Comparison of ENCODE assay signal across 8 mouse cellular contexts in the genomic region with DNA sequence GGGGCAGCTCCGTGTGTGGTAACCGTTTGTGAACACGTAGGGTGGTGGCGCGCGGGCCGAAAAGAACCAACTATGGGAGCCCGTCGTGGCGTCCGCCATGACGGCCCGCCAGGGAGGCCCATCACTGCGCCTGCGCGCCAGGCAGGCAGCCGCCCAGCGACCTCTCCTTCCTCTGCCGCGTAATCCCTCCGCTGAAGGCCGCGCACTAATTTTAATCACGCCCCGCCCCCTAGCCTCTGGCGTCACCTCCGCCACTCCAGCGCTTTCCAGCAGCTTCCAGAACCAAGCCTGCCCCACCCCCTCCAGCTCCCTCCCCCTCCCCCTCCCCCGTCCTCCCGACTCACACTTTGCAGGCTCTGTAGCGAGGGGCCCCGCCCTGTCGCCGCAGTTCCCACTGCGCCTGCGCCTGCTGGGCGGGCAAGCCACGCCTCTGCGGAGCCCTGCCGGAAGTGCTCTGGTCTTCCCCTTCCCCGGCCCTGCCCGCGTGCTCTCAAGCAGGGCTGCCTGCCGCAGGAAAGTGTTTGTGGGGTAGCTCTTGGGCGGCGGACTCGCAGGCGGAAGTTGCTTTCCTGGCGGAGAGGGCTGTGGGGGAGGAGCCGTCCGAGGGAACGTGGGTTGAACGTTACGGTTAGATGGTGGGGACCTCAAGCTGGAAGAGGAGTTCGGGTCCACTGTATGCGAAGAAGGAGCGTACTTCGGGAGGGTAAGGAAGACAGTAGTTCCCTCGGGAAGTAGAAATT. TPM values are rescaled to one million over a fixed set of nuclear protein-coding genes. Genes with fewer than 3 reads are reported as not detected.
DNase-seq lines count a peak whose midpoint lies in the region; ATAC-seq and TF ChIP-seq lines count a peak whose summit lies in the region.

A gene (plus strand): TSS at position 247 of the 740 bp plus-strand sequence.
A gene (minus strand): TSS at position 386 of the 740 bp plus-strand sequence.

- H3K36me3 ChIP-seq in ES-Bruce4 (ENCODE audit: control insufficient read depth, insufficient read depth, low read length, poor library complexity, severe bottlenecking): peaks cover 15% of the 10 kb centered on the region
- H3K36me3 ChIP-seq in forebrain, embryonic 13.5 days (ENCODE audit: poor library complexity, severe bottlenecking): peaks cover 8% of the 10 kb centered on the region
- H3K36me3 ChIP-seq in liver, postnatal 0 days (replicated peaks; ENCODE audit: insufficient read depth, low read length): peaks cover 10% of the 10 kb centered on the region; the same call in 1 of the 2 replicates
- no peaks in the 10 kb centered on the region for H3K36me3 ChIP-seq in neural tube, embryonic 14.5 days (ENCODE audit: control insufficient read depth, insufficient read depth, low read length)

- no peak for TF ChIP-seq CTCF in ES-Bruce4 (IDR thresholded peaks at IDR 0.05; ENCODE audit: low read depth, low read length)
- peak; percentile 20 for TF ChIP-seq CTCF in liver, postnatal 0 days (IDR thresholded peaks at IDR 0.05; ENCODE audit: low read depth)

- peak within 1 kb of the TSS; percentile 71 for H3K4me2 ChIP-seq in forebrain, embryonic 13.5 days
- peak within 1 kb of the TSS; percentile 96 for H3K4me2 ChIP-seq in liver, postnatal 0 days (ENCODE audit: low read depth, low read length)
- peak within 1 kb of the TSS; percentile 56 for H3K4me2 ChIP-seq in neural tube, embryonic 14.5 days (ENCODE audit: low read depth, low read length)

- H3K4me3 ChIP-seq in ES-Bruce4 (ENCODE audit: low read depth, low read length): peak within 1 kb of the TSS; percentile 96
- peak within 1 kb of the TSS; percentile 88 for H3K4me3 ChIP-seq in forebrain, embryonic 13.5 days
- H3K4me3 ChIP-seq in liver, postnatal 0 days (ENCODE audit: low read depth, low read length): peak within 1 kb of the TSS; percentile 88
- H3K4me3 ChIP-seq in neural tube, embryonic 14.5 days (ENCODE audit: low read depth, low read length): peak within 1 kb of the TSS; percentile 69

- DNase-seq in heart, postnatal 10 days: peak; percentile 99 to 100
- DNase-seq in large intestine, adult 2 months (ENCODE audit: low read depth, low spot score): peak; percentile 88
- DNase-seq in liver, postnatal 0 days: peak; percentile 100
- peak; percentile 99 for DNase-seq in testis, postnatal 10 days (ENCODE audit: low spot score)

- peak; percentile 87 for TF ChIP-seq POLR2A in ES-Bruce4 (IDR thresholded peaks at IDR 0.05; ENCODE audit: insufficient read depth, low read length)

- peak; percentile 95 for ATAC-seq in cerebellum, adult (ENCODE audit: insufficient number of reproducible peaks, low FRiP score, low TSS enrichment)
- peak; percentile 98 for ATAC-seq in forebrain, embryonic 13.5 days
- peak; percentile 92 for ATAC-seq in liver, postnatal 0 days
- peak; percentile 98 for ATAC-seq in neural tube, embryonic 14.5 days (ENCODE audit: low read depth)

- H3K9me3 ChIP-seq in ES-Bruce4 (replicated peaks; ENCODE audit: control insufficient read depth, insufficient read depth, low read length, poor library complexity, severe bottlenecking): no peaks in the 10 kb centered on the region
- no peaks in the 10 kb centered on the region for H3K9me3 ChIP-seq in forebrain, embryonic 13.5 days (replicated peaks)
- no peaks in the 10 kb centered on the region for H3K9me3 ChIP-seq in liver, postnatal 0 days (ENCODE audit: low read length)
- H3K9me3 ChIP-seq in neural tube, embryonic 14.5 days (ENCODE audit: control insufficient read depth, low read length): no peaks in the 10 kb centered on the region

- WGBS in forebrain, embryonic 13.5 days: under 1% methylated on average over 57 of the region's 59 CpGs
- 1% methylated on average over 59 of the region's 59 CpGs for WGBS in large intestine, adult 2 months
- whole genome bisulfite sequencing in liver, postnatal 0 days (ENCODE audit: insufficient replicate concordance): under 1% methylated on average over 52 of the region's 59 CpGs
- WGBS in neural tube, embryonic 14.5 days: 1% methylated on average over 51 of the region's 59 CpGs

- intact Hi-C loops in heart, postnatal 10 days (cut with DNase I): loop anchor here (1.0 to 10.0 kb wide), 4 partner anchors 44 to 341 kb away; a partner anchor contains a TSS

- H3K27me3 ChIP-seq in ES-Bruce4 (ENCODE audit: control insufficient read depth, insufficient read depth, low read length, poor library complexity, severe bottlenecking): no peaks in the 10 kb centered on the region
- H3K27me3 ChIP-seq in forebrain, embryonic 13.5 days: no peaks in the 10 kb centered on the region
- H3K27me3 ChIP-seq in liver, postnatal 0 days (ENCODE audit: insufficient read depth, low read length): no peaks in the 10 kb centered on the region
- no peaks in the 10 kb centered on the region for H3K27me3 ChIP-seq in neural tube, embryonic 14.5 days (ENCODE audit: control insufficient read depth, insufficient read depth, low read length)

- peak within 1 kb of the TSS; percentile 93 for H3K27ac ChIP-seq in ES-Bruce4 (ENCODE audit: insufficient read depth, low read length)
- peak within 1 kb of the TSS; percentile 92 for H3K27ac ChIP-seq in forebrain, embryonic 13.5 days
- H3K27ac ChIP-seq in liver, postnatal 0 days (ENCODE audit: low read depth): peak within 1 kb of the TSS; percentile 97
- H3K27ac ChIP-seq in neural tube, embryonic 14.5 days (ENCODE audit: low read depth, low read length): peak within 1 kb of the TSS; percentile 96

- H3K4me1 ChIP-seq in ES-Bruce4 (ENCODE audit: control insufficient read depth, insufficient read depth, low read length): no peaks in the 10 kb centered on the region
- H3K4me1 ChIP-seq in forebrain, embryonic 13.5 days: peaks cover 20% of the 10 kb centered on the region
- H3K4me1 ChIP-seq in liver, postnatal 0 days (ENCODE audit: insufficient read depth): peaks cover 23% of the 10 kb centered on the region
- peaks cover 2% of the 10 kb centered on the region; the same call in 1 of the 2 replicates for H3K4me1 ChIP-seq in neural tube, embryonic 14.5 days (ENCODE audit: control insufficient read depth, insufficient read depth, low read length)

- TF ChIP-seq EP300 in ES-Bruce4 (IDR thresholded peaks at IDR 0.05; ENCODE audit: insufficient read depth, low read depth, low read length): peak; percentile 69
- peak; percentile 62 for TF ChIP-seq EP300 in liver, postnatal 0 days (IDR thresholded peaks at IDR 0.05; ENCODE audit: low read depth)

- H3K9ac ChIP-seq in ES-Bruce4 (ENCODE audit: low read depth, poor library complexity, severe bottlenecking): peak within 1 kb of the TSS; percentile 96
- peak within 1 kb of the TSS; percentile 89 for H3K9ac ChIP-seq in forebrain, embryonic 13.5 days
- H3K9ac ChIP-seq in liver, postnatal 0 days (replicated peaks): peak within 1 kb of the TSS; percentile 83
- peak within 1 kb of the TSS; percentile 78 for H3K9ac ChIP-seq in neural tube, embryonic 14.5 days (replicated peaks; ENCODE audit: low read depth, low read length)

RNA-seq across cellular contexts. Expression of the first gene that starts in this region (rescaled TPM):
- 63.8 and 65.9 TPM in 2 replicates for polyA plus RNA-seq in ES-Bruce4 (2011; ENCODE audit: insufficient read depth, insufficient read length, low read depth, missing spikeins)
- 54.8 and 61.1 TPM in 2 replicates for polyA plus RNA-seq in forebrain, embryonic 13.5 days (2015; fragmentation: Nextera tagmentation; extraction: Ambion mirVana)
- total RNA-seq in heart, postnatal 10 days (2021): 10 to 100 TPM; 19.1 to 23.6 TPM
- polyA plus RNA-seq in large intestine, adult 2 months (2012; rRNA removed): 6.8 and 10.2 TPM in 2 replicates
- 11.7 and 12.4 TPM in 2 replicates for polyA plus RNA-seq in liver, postnatal 0 days (2015; fragmentation: Nextera tagmentation; extraction: Ambion mirVana)
- 68.5 and 71.3 TPM in 2 replicates for polyA plus RNA-seq in neural tube, embryonic 14.5 days (2014; fragmentation: Nextera tagmentation; extraction: Ambion mirVana)

RNA-seq across cellular contexts. Expression of the second gene that starts in this region (rescaled TPM):
- 110 and 114 TPM in 2 replicates for polyA plus RNA-seq in ES-Bruce4 (2011; ENCODE audit: insufficient read depth, insufficient read length, low read depth, missing spikeins)
- polyA plus RNA-seq in forebrain, embryonic 13.5 days (2015; fragmentation: Nextera tagmentation; extraction: Ambion mirVana): 1,631 and 1,827 TPM in 2 replicates
- total RNA-seq in heart, postnatal 10 days (2021): 100 to 1,000 TPM; 174 to 190 TPM
- polyA plus RNA-seq in large intestine, adult 2 months (2012; rRNA removed): 30.2 and 35.8 TPM in 2 replicates
- polyA plus RNA-seq in liver, postnatal 0 days (2015; fragmentation: Nextera tagmentation; extraction: Ambion mirVana): 421 and 439 TPM in 2 replicates
- polyA plus RNA-seq in neural tube, embryonic 14.5 days (2014; fragmentation: Nextera tagmentation; extraction: Ambion mirVana): 766 and 814 TPM in 2 replicates

Comparison
In these comparisons a context has a peak if more than half of its experiments do, and no peak if none do; other contexts are left out.
1. Peak in every context shown above with its lines: DNase-seq, ATAC-seq, H3K4me3 ChIP-seq and H3K27ac ChIP-seq.